Mouse (Mus musculus) limb, embryonic 11.5 days (tissue): ENCODE measurements around the gene Dtnb. TPM values are rescaled to one million over a fixed set of nuclear protein-coding genes. Genes with fewer than 3 reads are reported as not detected.

Experiments used
- ATAC-seq: fragments of 200-750 bp; cut with Nextera tagmentation; 2 replicates; pipeline ENCODE4 v1.8.0; 2017; ENCODE audit warnings: low read depth; ENCODE audit not compliant: insufficient number of reproducible peaks, low FRiP score, low TSS enrichment
- DNase-seq: peaks from one replicate; pipeline ENCODE4 v3.0.0-alpha.2; 2015; ENCODE audit warnings: low spot score
- H3K27ac ChIP-seq: fragments of 300-500 bp; sonication (generic); replicated peaks from 2 replicates; pipeline ENCODE4 v1.5.1; 2014; ENCODE audit warnings: low read depth, mild to moderate bottlenecking, low read length
- H3K27me3 ChIP-seq: fragments of 300-500 bp; sonication (generic); 2 replicates; pipeline ENCODE4 v1.6.1; 2014; ENCODE audit warnings: mild to moderate bottlenecking, low read length, mixed read lengths; ENCODE audit not compliant: control insufficient read depth, insufficient read depth
- H3K36me3 ChIP-seq: fragments of 300-500 bp; sonication (generic); 2 replicates; pipeline ENCODE4 v1.6.1; 2014; ENCODE audit warnings: mild to moderate bottlenecking, low read length, moderate library complexity, mixed read lengths; ENCODE audit not compliant: control insufficient read depth, insufficient read depth
- H3K4me1 ChIP-seq: fragments of 300-500 bp; sonication (generic); 2 replicates; pipeline ENCODE4 v1.6.1; 2014; ENCODE audit warnings: low read length, mixed read lengths; ENCODE audit not compliant: control insufficient read depth, insufficient read depth
- H3K4me2 ChIP-seq: fragments of 300-500 bp; sonication (generic); 2 replicates; pipeline ENCODE4 v1.6.1; 2014; ENCODE audit warnings: low read depth, mild to moderate bottlenecking, moderate library complexity; ENCODE audit not compliant: severe bottlenecking
- H3K4me3 ChIP-seq: fragments of 300-500 bp; sonication (generic); 2 replicates; pipeline ENCODE4 v1.5.1; 2014; ENCODE audit warnings: low read depth, low read length
- H3K9ac ChIP-seq: fragments of 300-500 bp; sonication (generic); 2 replicates; pipeline ENCODE4 v1.6.1; 2014; ENCODE audit warnings: mild to moderate bottlenecking, low read length
- H3K9me3 ChIP-seq: fragments of 300-500 bp; sonication (generic); 2 replicates; pipeline ENCODE4 v1.6.1; 2016; ENCODE audit warnings: low read length; ENCODE audit not compliant: control insufficient read depth
- WGBS: fragments of 180-500 bp; shearing (Covaris S2); extraction: QIAGEN DNeasy Blood & Tissue Kit; methylation state at CpG from one replicate; pipeline ENCODE4 v1.1.7; 2014; 5-methylcytosine and 5-hydroxymethylcytosine counted together
- polyA plus RNA-seq: library from polyadenylated mRNA; unstranded; fragments of >200 nt; fragmentation: Nextera tagmentation; extraction: Ambion mirVana; gene quantifications from 2 replicates; pipeline ENCODE4 v1.2.1, GENCODE M21; 2014

Dtnb gene
- polyA plus RNA-seq, 1 experiment from 2014 or later, result 41.1 TPM

DNA sequence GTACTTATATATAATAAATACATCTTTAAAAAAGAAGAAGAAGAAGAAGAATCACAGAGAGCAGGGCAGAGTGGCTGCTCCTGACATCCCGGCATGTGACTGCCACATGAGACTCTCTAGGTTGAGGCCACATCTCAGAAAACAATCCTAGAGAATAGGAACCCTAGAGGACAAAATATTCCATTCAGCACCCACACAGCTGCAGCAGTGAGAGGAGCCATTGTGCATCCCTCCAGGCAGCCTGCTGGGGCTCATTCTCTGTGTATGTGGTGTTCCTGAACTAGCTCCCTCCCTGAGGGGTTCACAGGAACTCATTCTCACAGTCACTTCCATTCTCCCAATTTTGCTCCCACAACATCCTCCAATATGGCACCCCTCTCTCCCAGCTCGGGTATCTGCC, 198.4 kb downstream of the Dtnb start:
- no peak for ATAC-seq

GRCm38 (mm10) chr12:3771080-3771479, 198.9 kb downstream of the Dtnb start:
- DNase-seq, result no peak
- no peaks in the 10 kb centered on the region for H3K27me3 ChIP-seq
- 93% methylated on average over 2 of the region's 2 CpGs for WGBS
- H3K27ac ChIP-seq, result no peak overlapping the region
- no peak overlapping the region for H3K9ac ChIP-seq
- H3K4me2 ChIP-seq, result no peak overlapping the region
- H3K36me3 ChIP-seq, result no peaks in the 10 kb centered on the region
- no peak overlapping the region for H3K4me3 ChIP-seq
- H3K9me3 ChIP-seq, result no peaks in the 10 kb centered on the region
- H3K4me1 ChIP-seq, result no peaks in the 10 kb centered on the region
- ATAC-seq, result no peak

More for the DNA sequence above, 198.4 kb downstream of the Dtnb start:
- H3K36me3 ChIP-seq, result no peaks in the 10 kb centered on the region
- no peaks in the 10 kb centered on the region for H3K27me3 ChIP-seq
- H3K9ac ChIP-seq, result no peak overlapping the region
- H3K4me1 ChIP-seq, result no peaks in the 10 kb centered on the region
- WGBS, result 89% methylated on average over 2 of the region's 2 CpGs
- no peak overlapping the region for H3K27ac ChIP-seq
- no peak overlapping the region for H3K4me2 ChIP-seq
- H3K9me3 ChIP-seq, result no peaks in the 10 kb centered on the region
- no peak for DNase-seq
- no peak overlapping the region for H3K4me3 ChIP-seq

DNA sequence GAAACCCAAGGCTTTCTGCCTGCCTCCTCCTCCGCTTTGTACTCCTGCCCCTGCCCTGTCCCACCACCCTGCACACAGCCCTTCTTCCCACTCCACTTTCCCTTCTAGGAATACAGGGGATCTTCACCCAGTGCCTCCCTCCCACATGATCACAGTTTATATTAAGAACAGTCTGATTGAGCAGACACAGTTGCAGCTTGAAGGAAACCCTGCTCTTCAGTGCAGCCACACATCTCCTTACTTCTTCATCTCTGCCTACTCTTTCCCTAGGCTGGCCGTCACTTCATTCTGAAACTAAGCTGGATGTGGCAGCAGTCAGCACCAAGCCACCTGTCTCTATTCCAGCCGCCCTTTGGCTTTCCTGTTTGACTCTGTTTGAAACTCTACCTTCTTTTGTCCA, 201.5 kb downstream of the Dtnb start:
- WGBS, result 86% methylated on average over 3 of the region's 3 CpGs
- no peak for ATAC-seq
- DNase-seq, result no peak
- no peaks in the 10 kb centered on the region for H3K4me1 ChIP-seq
- H3K9me3 ChIP-seq, result no peaks in the 10 kb centered on the region
- no peak overlapping the region for H3K4me2 ChIP-seq
- H3K27ac ChIP-seq, result no peak overlapping the region
- H3K9ac ChIP-seq, result no peak overlapping the region
- no peak overlapping the region for H3K4me3 ChIP-seq
- no peaks in the 10 kb centered on the region for H3K36me3 ChIP-seq
- H3K27me3 ChIP-seq, result no peaks in the 10 kb centered on the region

DNA sequence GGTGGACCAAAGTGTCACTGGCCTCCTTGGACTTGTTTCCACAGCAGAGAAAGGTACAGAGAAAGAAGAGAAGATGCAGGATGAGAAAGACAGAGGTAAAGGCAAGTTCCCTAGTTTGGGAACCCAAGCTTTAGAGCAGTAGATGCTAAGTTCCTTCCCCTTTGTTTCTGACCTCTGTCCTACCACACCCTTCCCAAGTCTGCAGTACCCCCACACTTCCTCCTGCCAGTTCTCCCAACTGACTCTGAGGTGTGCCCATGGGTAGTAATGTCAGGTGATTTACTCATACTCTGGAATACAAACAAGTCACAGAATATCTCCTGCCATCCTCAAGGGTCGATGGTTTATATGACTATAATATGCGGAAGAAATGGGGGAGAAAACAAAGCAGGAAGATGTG, 203.8 kb downstream of the Dtnb start:
- Histone ChIP-seq H3K9ac (no peak overlapping the region), H3K4me2 (no peak overlapping the region), H3K27ac (no peak overlapping the region), H3K4me3 (no peak overlapping the region), H3K27me3 (no peaks in the 10 kb centered on the region), H3K9me3 (no peaks in the 10 kb centered on the region), H3K4me1 (peaks cover 8% of the 10 kb centered on the region), H3K36me3 (no peaks in the 10 kb centered on the region)
- ATAC-seq (no peak), DNase-seq (no peak)
- 94% methylated on average over 2 of the region's 2 CpGs for WGBS

GRCm38 (mm10) chr12:3777682-3778081, 205.5 kb downstream of the Dtnb start:
- Histone ChIP-seq H3K27me3 (no peaks in the 10 kb centered on the region), H3K9me3 (no peaks in the 10 kb centered on the region), H3K4me3 (no peak overlapping the region), H3K36me3 (no peaks in the 10 kb centered on the region), H3K4me1 (peaks cover 13% of the 10 kb centered on the region), H3K4me2 (no peak overlapping the region), H3K9ac (no peak overlapping the region), H3K27ac (no peak overlapping the region)
- DNase-seq, result no peak
- no peak for ATAC-seq
- WGBS, result 96% methylated on average over 5 of the region's 5 CpGs

DNA sequence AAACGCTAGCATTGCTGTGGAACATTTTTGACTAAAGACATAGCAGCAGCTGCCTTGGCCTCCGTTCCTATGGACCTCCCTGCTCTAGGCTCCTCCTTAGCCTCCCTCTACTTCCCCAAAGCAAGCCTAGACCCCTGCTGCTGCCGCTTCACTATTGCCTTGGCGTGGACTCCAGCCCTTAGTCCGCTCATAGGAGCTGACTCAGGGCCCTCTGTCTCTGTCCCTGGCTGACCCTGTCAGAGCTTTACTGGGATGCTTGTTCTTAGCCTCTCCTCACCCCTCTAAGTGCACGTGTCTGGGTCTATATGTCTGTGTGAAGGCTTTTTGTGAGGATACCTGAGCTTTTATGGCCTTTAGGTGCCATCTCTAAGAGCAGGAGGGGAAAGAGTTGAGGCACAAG, 206.1 kb downstream of the Dtnb start:
- no peaks in the 10 kb centered on the region for H3K27me3 ChIP-seq
- H3K36me3 ChIP-seq, result no peaks in the 10 kb centered on the region
- no peaks in the 10 kb centered on the region for H3K9me3 ChIP-seq
- H3K4me3 ChIP-seq, result no peak overlapping the region
- WGBS, result 89% methylated on average over 6 of the region's 6 CpGs
- H3K27ac ChIP-seq, result no peak overlapping the region
- no peak overlapping the region for H3K9ac ChIP-seq
- peaks cover 13% of the 10 kb centered on the region for H3K4me1 ChIP-seq
- no peak overlapping the region for H3K4me2 ChIP-seq
- no peak for DNase-seq
- ATAC-seq, result no peak

GRCm38 (mm10) chr12:3779639-3780038, 207.5 kb downstream of the Dtnb start:
- no peak overlapping the region for H3K4me2 ChIP-seq
- ATAC-seq (no peak), DNase-seq (no peak)
- H3K27ac ChIP-seq, result no peak overlapping the region
- H3K36me3 ChIP-seq, result no peaks in the 10 kb centered on the region
- WGBS, result 59% methylated on average over 2 of the region's 2 CpGs
- H3K9me3 ChIP-seq, result no peaks in the 10 kb centered on the region
- H3K9ac ChIP-seq, result no peak overlapping the region
- no peaks in the 10 kb centered on the region for H3K27me3 ChIP-seq
- no peak overlapping the region for H3K4me3 ChIP-seq
- H3K4me1 ChIP-seq, result peaks cover 13% of the 10 kb centered on the region

- H3K4me3 ChIP-seq, result no peak overlapping the region
- H3K9ac ChIP-seq, result no peak overlapping the region
- H3K4me1 ChIP-seq, result peaks cover 13% of the 10 kb centered on the region
- 17% methylated on average over 8 of the region's 8 CpGs for WGBS
- H3K4me2 ChIP-seq, result no peak overlapping the region
- H3K36me3 ChIP-seq, result no peaks in the 10 kb centered on the region
- H3K27ac ChIP-seq, result peak overlapping the region; percentile 79
- DNase-seq (peak; percentile 75), ATAC-seq (peak; percentile 61)
- no peaks in the 10 kb centered on the region for H3K9me3 ChIP-seq
- no peaks in the 10 kb centered on the region for H3K27me3 ChIP-seq
Observed at GRCm38 (mm10) chr12:3780405-3780891, 208.3 kb downstream of the Dtnb start.

GRCm38 (mm10) chr12:3780931-3781471, 208.8 kb downstream of the Dtnb start:
- peak overlapping the region; percentile 79 for H3K27ac ChIP-seq
- 0 out of 2 replicates have a peak overlapping the region, but pooled peaks have one; percentile 27 for H3K9ac ChIP-seq
- H3K4me2 ChIP-seq, result no peak overlapping the region; the same call in 1 of the 2 replicates
- ATAC-seq (peak; percentile 67), DNase-seq (peak; percentile 70)
- H3K27me3 ChIP-seq, result no peaks in the 10 kb centered on the region
- WGBS, result 52% methylated on average over 7 of the region's 7 CpGs
- H3K4me3 ChIP-seq, result no peak overlapping the region
- no peaks in the 10 kb centered on the region for H3K36me3 ChIP-seq
- no peaks in the 10 kb centered on the region for H3K9me3 ChIP-seq
- peaks cover 13% of the 10 kb centered on the region for H3K4me1 ChIP-seq
